In the genomic region with DNA sequence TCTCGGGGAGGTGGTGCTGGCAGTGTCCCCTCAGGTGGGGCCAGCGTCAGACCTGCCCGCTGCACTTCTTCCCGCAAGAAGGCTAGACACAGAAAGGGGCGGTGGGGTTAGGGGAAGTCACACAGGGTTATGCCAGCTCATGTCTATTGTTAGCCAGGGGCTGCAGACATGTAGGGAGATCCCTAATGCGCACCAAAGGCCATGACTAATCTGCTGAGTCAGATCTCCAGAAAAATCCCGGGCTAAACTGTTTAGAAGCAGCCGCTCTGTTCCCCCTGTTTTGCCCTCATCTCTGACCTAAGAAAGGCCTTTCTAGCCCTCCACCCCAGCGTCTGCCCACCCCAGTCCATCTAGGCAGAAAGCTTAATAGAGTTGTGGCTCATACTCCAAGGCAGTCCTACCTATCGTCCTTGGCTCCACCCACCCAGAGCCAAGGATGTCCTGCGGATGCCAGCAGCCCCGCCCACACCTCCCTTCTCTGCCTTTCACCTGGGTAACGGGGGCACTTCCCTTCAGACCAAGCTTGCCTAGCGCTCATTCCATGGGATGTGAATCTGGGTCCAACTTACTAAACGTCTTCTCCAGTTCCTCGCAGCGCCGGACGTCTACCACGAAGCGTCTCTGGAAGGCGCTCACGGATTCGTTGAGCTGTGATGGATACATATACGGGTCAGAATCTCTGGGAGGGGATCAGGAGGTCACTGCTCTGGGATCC, we compare ENCODE assay signal across 14 mouse cellular contexts. TPM values are rescaled to one million over a fixed set of nuclear protein-coding genes. Genes with fewer than 3 reads are reported as not detected.
A peak's percentile ranks its signal among the peaks of the same experiment; 100 is the strongest.
DNase-seq lines count a peak whose midpoint lies in the region; ATAC-seq lines count a peak whose summit lies in the region.
"Had no signal": no experiment of that assay in that cellular context is flagged by ENCODE, and none has a peak within 500 bp of the region (broad histone marks: within the 10 kb centered on the region; RNA-seq: fewer than 3 reads in every experiment).

No protein-coding gene starts in this region.

- H3K9ac ChIP-seq in heart, embryonic 15.5 days: no peak overlapping the region
- 0 out of 2 replicates have a peak overlapping the region, but pooled peaks have one; percentile 37 for H3K9ac ChIP-seq in lung, embryonic 16.5 days (ENCODE audit: low read length)
- H3K9ac ChIP-seq in limb, embryonic 12.5 days (replicated peaks): no peak overlapping the region
- H3K9ac ChIP-seq: forebrain, embryonic 12.5 days; liver, embryonic 14.5 days had no signal

- H3K4me2 ChIP-seq in heart, embryonic 15.5 days: peak overlapping the region; percentile 92; the same call in 1 of the 2 replicates
- H3K4me2 ChIP-seq in lung, embryonic 16.5 days (ENCODE audit: low read depth, low read length): peak overlapping the region; percentile 88; the same call in 1 of the 2 replicates
- peak overlapping the region; percentile 84; the same call in 1 of the 2 replicates for H3K4me2 ChIP-seq in limb, embryonic 12.5 days
- H3K4me2 ChIP-seq: forebrain, embryonic 12.5 days; midbrain, embryonic 13.5 days had no signal

- H3K4me1 ChIP-seq in heart, embryonic 15.5 days (replicated peaks): peaks cover 43% of the 10 kb centered on the region
- peaks cover 37% of the 10 kb centered on the region for H3K4me1 ChIP-seq in lung, embryonic 16.5 days (replicated peaks; ENCODE audit: control insufficient read depth, insufficient read depth, low read length)
- H3K4me1 ChIP-seq in limb, embryonic 12.5 days (replicated peaks): peaks cover 34% of the 10 kb centered on the region

- H3K36me3 ChIP-seq in heart, embryonic 15.5 days: peaks cover 31% of the 10 kb centered on the region
- peaks cover 44% of the 10 kb centered on the region for H3K36me3 ChIP-seq in lung, embryonic 16.5 days (ENCODE audit: control insufficient read depth, insufficient read depth, low read length)
- peaks cover 53% of the 10 kb centered on the region for H3K36me3 ChIP-seq in limb, embryonic 12.5 days

- DNase-seq in heart, adult 8-10 months (ENCODE audit: low spot score): no peak
- DNase-seq in lung, adult 18-20 months: no peak
- peak; percentile 61 for DNase-seq in NIH3T3 (ENCODE audit: low read depth)
- DNase-seq in ovary, adult 18-20 months (ENCODE audit: low spot score): no peak
- DNase-seq: cerebellum, adult 9-10 months; kidney, postnatal 36 days; right cerebral cortex, postnatal 25 days had no signal

- no peak overlapping the region for H3K4me3 ChIP-seq in heart, embryonic 15.5 days
- no peak overlapping the region for H3K4me3 ChIP-seq in lung, embryonic 16.5 days (ENCODE audit: low read length)
- H3K4me3 ChIP-seq in limb, embryonic 12.5 days (replicated peaks): no peak overlapping the region
- H3K4me3 ChIP-seq: forebrain, embryonic 12.5 days; midbrain, embryonic 13.5 days had no signal

- 77% methylated on average over 25 of the region's 25 CpGs for WGBS in heart, embryonic 15.5 days
- WGBS in lung, embryonic 16.5 days: 72% methylated on average over 25 of the region's 25 CpGs
- 71% methylated on average over 25 of the region's 25 CpGs for WGBS in limb, embryonic 12.5 days

- H3K9me3 ChIP-seq in heart, embryonic 15.5 days (replicated peaks): no peaks in the 10 kb centered on the region
- H3K9me3 ChIP-seq in lung, embryonic 16.5 days (ENCODE audit: control insufficient read depth, low read length): no peaks in the 10 kb centered on the region
- no peaks in the 10 kb centered on the region for H3K9me3 ChIP-seq in limb, embryonic 12.5 days
- H3K9me3 ChIP-seq: forebrain, embryonic 12.5 days; midbrain, embryonic 13.5 days had no signal

- no peak for ATAC-seq in heart, embryonic 15.5 days (replicated peaks; ENCODE audit: insufficient number of reproducible peaks, insufficient read depth, low FRiP score, low read depth)
- ATAC-seq in lung, embryonic 16.5 days (ENCODE audit: low read depth): no peak
- ATAC-seq in limb, embryonic 12.5 days (ENCODE audit: insufficient number of reproducible peaks, insufficient read depth, low FRiP score, low TSS enrichment, low read depth): no peak
- no peak for ATAC-seq in cerebellum, adult (ENCODE audit: insufficient number of reproducible peaks, low FRiP score, low TSS enrichment)
- ATAC-seq: midbrain, embryonic 13.5 days had no signal

- H3K27ac ChIP-seq in heart, embryonic 15.5 days: no peak overlapping the region
- no peak overlapping the region; the same call in 1 of the 2 replicates for H3K27ac ChIP-seq in lung, embryonic 16.5 days (ENCODE audit: low read length)
- H3K27ac ChIP-seq in limb, embryonic 12.5 days: no peak overlapping the region
- H3K27ac ChIP-seq: forebrain, embryonic 12.5 days; liver, embryonic 14.5 days; midbrain, embryonic 13.5 days had no signal

- H3K27me3 ChIP-seq in heart, embryonic 15.5 days: no peaks in the 10 kb centered on the region
- H3K27me3 ChIP-seq in lung, embryonic 16.5 days (ENCODE audit: control insufficient read depth, insufficient read depth, low read depth, low read length): no peaks in the 10 kb centered on the region
- no peaks in the 10 kb centered on the region for H3K27me3 ChIP-seq in limb, embryonic 12.5 days

RNA-seq across cellular contexts. Expression of a gene that starts 3.1 kb away (rescaled TPM):
- 24.9 and 39.6 TPM in 2 replicates for polyA plus RNA-seq in heart, embryonic 15.5 days (2015; fragmentation: Nextera tagmentation; extraction: Ambion mirVana)
- total RNA-seq in heart, adult 8-10 months (2022): 10 to 100 TPM in 2 of 4 experiments, 1 to 10 TPM in 2; 8.5 to 13.9 (median 9.3) TPM
- 56.8 and 60.5 TPM in 2 replicates for polyA plus RNA-seq in lung, embryonic 16.5 days (2015; fragmentation: Nextera tagmentation; extraction: Ambion mirVana)
- 41.3 and 47.0 TPM in 2 replicates for polyA plus RNA-seq in limb, embryonic 12.5 days (2016; fragmentation: Nextera tagmentation; extraction: Ambion mirVana)

RNA-seq across cellular contexts. Expression of a gene that starts 8.8 kb away (rescaled TPM):
- 371 and 387 TPM in 2 replicates for polyA plus RNA-seq in heart, embryonic 15.5 days (2015; fragmentation: Nextera tagmentation; extraction: Ambion mirVana)
- 100 to 1,000 TPM; 481 to 543 (median 507) TPM for total RNA-seq in heart, adult 8-10 months (2022)
- 285 and 290 TPM in 2 replicates for polyA plus RNA-seq in lung, embryonic 16.5 days (2015; fragmentation: Nextera tagmentation; extraction: Ambion mirVana)
- polyA plus RNA-seq in limb, embryonic 12.5 days (2016; fragmentation: Nextera tagmentation; extraction: Ambion mirVana): 242 and 257 TPM in 2 replicates

RNA-seq across cellular contexts. Expression of a gene that starts 25.8 kb away (rescaled TPM):
- polyA plus RNA-seq in heart, embryonic 15.5 days (2015; fragmentation: Nextera tagmentation; extraction: Ambion mirVana): 1.6 and 4.0 TPM in 2 replicates
- 1 to 10 TPM in 3 of 4 experiments, under 1 TPM in 1; 0.76 to 2.2 (median 1.6) TPM for total RNA-seq in heart, adult 8-10 months (2022)
- polyA plus RNA-seq in lung, embryonic 16.5 days (2015; fragmentation: Nextera tagmentation; extraction: Ambion mirVana): 5.4 and 5.9 TPM in 2 replicates
- 0.60 and 0.65 TPM in 2 replicates for polyA plus RNA-seq in limb, embryonic 12.5 days (2016; fragmentation: Nextera tagmentation; extraction: Ambion mirVana)

RNA-seq across cellular contexts. Expression of a gene that starts 31.2 kb away (rescaled TPM):
- polyA plus RNA-seq in heart, embryonic 15.5 days (2015; fragmentation: Nextera tagmentation; extraction: Ambion mirVana): 15.0 and 21.8 TPM in 2 replicates
- total RNA-seq in heart, adult 8-10 months (2022): 10 to 100 TPM; 11.1 to 19.2 (median 13.7) TPM
- polyA plus RNA-seq in lung, embryonic 16.5 days (2015; fragmentation: Nextera tagmentation; extraction: Ambion mirVana): 21.7 and 21.9 TPM in 2 replicates
- polyA plus RNA-seq in limb, embryonic 12.5 days (2016; fragmentation: Nextera tagmentation; extraction: Ambion mirVana): 11.7 and 12.1 TPM in 2 replicates

RNA-seq across cellular contexts. Expression of a gene that starts 52.2 kb away (rescaled TPM):
- polyA plus RNA-seq in heart, embryonic 15.5 days (2015; fragmentation: Nextera tagmentation; extraction: Ambion mirVana): 24.9 and 32.0 TPM in 2 replicates
- 10 to 100 TPM in 1 of 4 experiments, 1 to 10 TPM in 3; 8.3 to 10.4 (median 8.7) TPM for total RNA-seq in heart, adult 8-10 months (2022)
- 56.8 and 60.0 TPM in 2 replicates for polyA plus RNA-seq in lung, embryonic 16.5 days (2015; fragmentation: Nextera tagmentation; extraction: Ambion mirVana)
- polyA plus RNA-seq in limb, embryonic 12.5 days (2016; fragmentation: Nextera tagmentation; extraction: Ambion mirVana): 55.7 and 62.8 TPM in 2 replicates
